Mouse (Mus musculus) CH12.LX (cell line): ENCODE results near the gene Vps37c. TPM values are rescaled to one million over a fixed set of nuclear protein-coding genes. Genes with fewer than 3 reads are reported as not detected.

Experiments
- DNase-seq: peaks from one replicate; pipeline ENCODE4 v3.0.0-alpha.2; 2013; ENCODE audit errors: extremely low read depth
- H3K27ac ChIP-seq: 2 replicates; pipeline ENCODE4 v1.5.1; 2012; ENCODE audit warnings: low read depth, mild to moderate bottlenecking, control low read depth, moderate library complexity; ENCODE audit not compliant: insufficient read depth
- H3K27me3 ChIP-seq: replicated peaks from 2 replicates; pipeline ENCODE3; 2012; ENCODE audit warnings: inconsistent platforms
- H3K36me3 ChIP-seq, 2 experiments: replicated peaks in 1 of 2; 2 replicates each; pipeline versions ENCODE3 to v1.6.1; 2012; ENCODE audit warnings: inconsistent platforms in 1 of 2, low read length in 1 of 2, mild to moderate bottlenecking in 1 of 2, mixed read lengths in 1 of 2, moderate library complexity in 1 of 2; ENCODE audit not compliant: control insufficient read depth in 1 of 2, insufficient read depth in 1 of 2
- H3K4me1 ChIP-seq, 2 experiments: 2 replicates each; pipeline ENCODE4 v1.6.1; 2012; ENCODE audit warnings: inconsistent platforms in 1 of 2, moderate library complexity in 1 of 2; ENCODE audit not compliant: insufficient read depth in 2 of 2, control insufficient read depth in 1 of 2
- H3K4me2 ChIP-seq: 2 replicates; pipeline ENCODE4 v1.6.1; 2012; ENCODE audit warnings: low read depth, mild to moderate bottlenecking, control low read depth; ENCODE audit not compliant: poor library complexity, insufficient read depth, severe bottlenecking
- H3K4me3 ChIP-seq, 3 experiments: fragments of 150-350 bp in 1 of 3; sonication (generic) in 1 of 3; replicated peaks in 1 of 3; 2 replicates each; pipeline versions ENCODE3 to v1.5.1; 2011 to 2012; ENCODE audit warnings: low read depth in 2 of 3, low read length in 2 of 3, mild to moderate bottlenecking in 2 of 3, moderate library complexity in 2 of 3, control low read depth in 1 of 3, improper control_type of control experiment in 1 of 3, inconsistent platforms in 1 of 3, mixed read lengths in 1 of 3; ENCODE audit not compliant: poor library complexity in 1 of 3
- H3K79me2 ChIP-seq: replicated peaks from 2 replicates; pipeline ENCODE4 v1.6.1; 2012; ENCODE audit warnings: mild to moderate bottlenecking, moderate library complexity; ENCODE audit not compliant: control insufficient read depth, poor library complexity, insufficient read depth, severe bottlenecking; ENCODE audit errors: extremely low read depth
- H3K9ac ChIP-seq: 2 replicates; pipeline ENCODE4 v1.6.1; 2012; ENCODE audit warnings: low read depth, mild to moderate bottlenecking, control low read depth, moderate library complexity; ENCODE audit not compliant: insufficient read depth
- H3K9me3 ChIP-seq: replicated peaks from 2 replicates; pipeline ENCODE3; 2012; ENCODE audit warnings: low read length, inconsistent platforms, mixed read lengths
- CHD1 ChIP-seq: IDR thresholded peaks from 2 replicates; pipeline ENCODE4 v1.6.1; 2012; ENCODE audit warnings: low read depth, low read length, improper control_type of control experiment, inconsistent platforms
- CHD2 ChIP-seq: IDR thresholded peaks from 2 replicates; pipeline ENCODE4 v1.6.1; 2011; ENCODE audit warnings: low read length, improper control_type of control experiment
- CTCF ChIP-seq, 2 experiments: IDR thresholded peaks in 1 of 2; conservative IDR thresholded peaks in 1 of 2; 2 replicates each; pipeline ENCODE4 v1.5.1; 2011 to 2012; ENCODE audit warnings: low read depth in 2 of 2, low read length in 2 of 2, improper control_type of control experiment in 1 of 2, inconsistent platforms in 1 of 2, mild to moderate bottlenecking in 1 of 2, moderate library complexity in 1 of 2
- ELF1 ChIP-seq: IDR thresholded peaks from 2 replicates; pipeline ENCODE4 v1.6.1; 2014; ENCODE audit warnings: low read depth, mild to moderate bottlenecking, inconsistent platforms, low read length, improper control_type of control experiment
- EP300 ChIP-seq: IDR thresholded peaks from 2 replicates; pipeline ENCODE4 v1.6.1; 2011; ENCODE audit warnings: low read length, improper control_type of control experiment
- ETS1 ChIP-seq: conservative IDR thresholded peaks from 2 replicates; pipeline ENCODE4 v1.6.1; 2012; ENCODE audit warnings: low read depth, mild to moderate bottlenecking, inconsistent platforms, low read length, improper control_type of control experiment, moderate library complexity
- HCFC1 ChIP-seq: IDR thresholded peaks from 2 replicates; pipeline ENCODE4 v1.6.1; 2012; ENCODE audit warnings: low read depth, mild to moderate bottlenecking, inconsistent platforms, low read length, improper control_type of control experiment
- IRF4 ChIP-seq: IDR thresholded peaks from 2 replicates; pipeline ENCODE4 v1.6.1; 2014; ENCODE audit warnings: low read depth, mild to moderate bottlenecking, inconsistent platforms, low read length, improper control_type of control experiment
- JUND ChIP-seq: conservative IDR thresholded peaks from 2 replicates; pipeline ENCODE4 v1.6.1; 2011; ENCODE audit warnings: low read depth, low read length, improper control_type of control experiment
- KAT2A ChIP-seq: IDR thresholded peaks from 2 replicates; pipeline ENCODE4 v1.6.1; 2012; ENCODE audit warnings: low read length, improper control_type of control experiment, inconsistent platforms; ENCODE audit not compliant: insufficient replicate concordance
- MAFK ChIP-seq: IDR thresholded peaks from 2 replicates; pipeline ENCODE4 v1.6.1; 2011; ENCODE audit warnings: low read length, improper control_type of control experiment; ENCODE audit not compliant: insufficient replicate concordance
- MEF2A ChIP-seq: IDR thresholded peaks from 2 replicates; pipeline ENCODE4 v1.6.1; 2014; ENCODE audit warnings: low read depth, mild to moderate bottlenecking, inconsistent platforms, low read length, improper control_type of control experiment, borderline replicate concordance
- MXI1 ChIP-seq: IDR thresholded peaks from 2 replicates; pipeline ENCODE4 v1.6.1; 2011; ENCODE audit warnings: mild to moderate bottlenecking, low read depth, low read length, improper control_type of control experiment
- NELFE ChIP-seq: IDR thresholded peaks from 2 replicates; pipeline ENCODE4 v1.6.1; 2011; ENCODE audit warnings: low read depth, low read length, improper control_type of control experiment
- NRF1 ChIP-seq: IDR thresholded peaks from 2 replicates; pipeline ENCODE4 v1.6.1; 2014; ENCODE audit warnings: low read depth, mild to moderate bottlenecking, inconsistent platforms, low read length, improper control_type of control experiment, moderate library complexity
- POLR2A ChIP-seq: IDR thresholded peaks from 2 replicates; pipeline ENCODE4 v1.6.1; 2011; ENCODE audit warnings: low read depth, mild to moderate bottlenecking, improper control_type of control experiment, low read length
- POLR2AphosphoS2 ChIP-seq: IDR thresholded peaks from 2 replicates; pipeline ENCODE4 v1.6.1; 2011; ENCODE audit warnings: low read depth, low read length, improper control_type of control experiment
- RCOR1 ChIP-seq: conservative IDR thresholded peaks from 2 replicates; pipeline ENCODE4 v1.6.1; 2012; ENCODE audit warnings: low read depth, mild to moderate bottlenecking, inconsistent platforms, low read length, improper control_type of control experiment
- TBP ChIP-seq: conservative IDR thresholded peaks from 2 replicates; pipeline ENCODE4 v1.6.1; 2011; ENCODE audit warnings: low read depth, low read length, improper control_type of control experiment
- UBTF ChIP-seq: IDR thresholded peaks from 2 replicates; pipeline ENCODE4 v1.6.1; 2012; ENCODE audit warnings: low read depth, mild to moderate bottlenecking, inconsistent platforms, low read length, improper control_type of control experiment, moderate library complexity
- USF1 ChIP-seq: IDR thresholded peaks from 2 replicates; pipeline ENCODE4 v1.6.1; 2014; ENCODE audit warnings: low read depth, mild to moderate bottlenecking, inconsistent platforms, low read length, improper control_type of control experiment
- USF2 ChIP-seq: conservative IDR thresholded peaks from 2 replicates; pipeline ENCODE4 v1.6.1; 2011; ENCODE audit warnings: low read depth, low read length, improper control_type of control experiment
- ZC3H11A ChIP-seq: IDR thresholded peaks from 2 replicates; pipeline ENCODE4 v1.6.1; 2012; ENCODE audit warnings: low read depth, mild to moderate bottlenecking, inconsistent platforms, low read length, improper control_type of control experiment
- ZMIZ1 ChIP-seq: IDR thresholded peaks from 2 replicates; pipeline ENCODE4 v1.6.1; 2012; ENCODE audit warnings: low read depth, mild to moderate bottlenecking, inconsistent platforms, low read length, improper control_type of control experiment
- ZNF384 ChIP-seq: IDR thresholded peaks from 2 replicates; pipeline ENCODE4 v1.6.1; 2012; ENCODE audit warnings: low read depth, low read length, improper control_type of control experiment, inconsistent platforms
- dilution Hi-C: fragments of 300-500 bp; cut with MboI; formaldehyde crosslinking; loops from 2 replicates; pipeline ENCODE4 v1.14.3; 2020; ENCODE audit warnings: low sequenced_read_pairs; ENCODE audit not compliant: extremely low pct_unique_long_range_greater_than_20kb, extremely low pct_ligation_motif_present
- in situ Hi-C: fragments of 300-500 bp; cut with MboI; formaldehyde crosslinking; loops from 3 replicates; pipeline ENCODE4 v1.14.3; 2019; ENCODE audit warnings: low sequenced_read_pairs, low pct_ligation_motif_present, low pct_unique_long_range_greater_than_20kb, mixed read lengths
- polyA plus RNA-seq: library from polyadenylated mRNA; unstranded; fragments of >175 nt; gene quantifications from 2 replicates; pipeline ENCODE4 v1.2.1, GENCODE M21; 2012; ENCODE audit warnings: low read depth; ENCODE audit not compliant: insufficient read length
- total RNA-seq, 2 experiments: library from RNA; depleted of rRNA; stranded (reverse); fragments of 300-350 nt in 1 of 2; fragments of >200 nt in 1 of 2; gene quantifications; 2 replicates each; pipeline ENCODE4 v1.2.3; 2012 to 2014

Gene Vps37c
- total and polyA plus RNA-seq, 3 experiments = 6.2 to 13.0 (median 9.5) TPM

GRCm38 (mm10) chr19:10701013-10701726 is 12.6 kb downstream of the Vps37c start:
- no peak overlapping the region for H3K4me2 ChIP-seq
- no peaks in the 10 kb centered on the region for H3K27me3 ChIP-seq
- H3K79me2 ChIP-seq = peaks cover 31% of the 10 kb centered on the region
- in situ Hi-C loops = no loop called here
- no peak overlapping the region for H3K4me3 ChIP-seq
- DNase-seq = no peak
- H3K4me1 ChIP-seq = peaks cover 0 to 64% of the 10 kb centered on the region in 2 experiments; a peak in 3 of 4 replicates
- dilution Hi-C loops = no loop called here
- H3K36me3 ChIP-seq = peaks cover 4 to 52% of the 10 kb centered on the region in 2 experiments
- no peaks in the 10 kb centered on the region for H3K9me3 ChIP-seq
- TF ChIP-seq IRF4 (no peak), ELF1 (no peak), USF2 (no peak), TBP (no peak)
- no peak overlapping the region for H3K9ac ChIP-seq
- no peak overlapping the region for H3K27ac ChIP-seq

GRCm38 (mm10) chr19:10702125-10702524 is 13.6 kb downstream of the Vps37c start:
- no peak for TF ChIP-seq CHD2
- TF ChIP-seq CTCF (conservative IDR thresholded peaks at IDR 0.05 in 1 of 2, IDR thresholded peaks at IDR 0.05 in 1 of 2; ENCODE audit: low read depth in 2 of 2, low read length in 2 of 2) = 0 out of 4 replicates have a peak, but pooled peaks of 1 of the 2 experiments have one; percentile 2
- peaks cover 0 to 60% of the 10 kb centered on the region in 2 experiments; a peak in 3 of 4 replicates for H3K4me1 ChIP-seq
- no peaks in the 10 kb centered on the region for H3K27me3 ChIP-seq
- H3K27ac ChIP-seq = no peak overlapping the region
- no peaks in the 10 kb centered on the region for H3K9me3 ChIP-seq
- H3K36me3 ChIP-seq = peaks cover 8 to 59% of the 10 kb centered on the region in 2 experiments
- H3K4me3 ChIP-seq = no peak overlapping the region
- no peak for DNase-seq
- no peak overlapping the region for H3K4me2 ChIP-seq
- in situ Hi-C loops (no loop called here), dilution Hi-C loops (no loop called here)
- no peak overlapping the region for H3K9ac ChIP-seq
- peaks cover 25% of the 10 kb centered on the region for H3K79me2 ChIP-seq

GRCm38 (mm10) chr19:10703470-10703869 is 14.9 kb downstream of the Vps37c start:
- TF ChIP-seq JUND = no peak
- TF ChIP-seq MXI1 = no peak
- no peak for TF ChIP-seq ETS1
- TF ChIP-seq MAFK = no peak
- TF ChIP-seq HCFC1 = no peak
- no peak for TF ChIP-seq USF1
- no peak for TF ChIP-seq CHD1
- no peak for TF ChIP-seq NRF1
- TF ChIP-seq ZNF384 = no peak
- TF ChIP-seq POLR2AphosphoS2 = no peak
- no peak for TF ChIP-seq ZMIZ1
- TF ChIP-seq ZC3H11A = no peak
- no peak for TF ChIP-seq POLR2A
- no peak for TF ChIP-seq NELFE
- TF ChIP-seq KAT2A = no peak
- no peak for TF ChIP-seq UBTF
- TF ChIP-seq EP300 = no peak
- no peak for TF ChIP-seq RCOR1
- no peak for TF ChIP-seq MEF2A
- peaks cover 0 to 50% of the 10 kb centered on the region in 2 experiments; a peak in 2 of 4 replicates for H3K4me1 ChIP-seq
- H3K9ac ChIP-seq = no peak overlapping the region
- in situ Hi-C loops = no loop called here
- DNase-seq = no peak
- peaks cover 16 to 70% of the 10 kb centered on the region in 2 experiments for H3K36me3 ChIP-seq
- dilution Hi-C loops = no loop called here
- no peak overlapping the region for H3K27ac ChIP-seq
- no peaks in the 10 kb centered on the region for H3K9me3 ChIP-seq
- no peak overlapping the region for H3K4me2 ChIP-seq
- H3K79me2 ChIP-seq = peaks cover 16% of the 10 kb centered on the region
- no peak overlapping the region for H3K4me3 ChIP-seq
- no peaks in the 10 kb centered on the region for H3K27me3 ChIP-seq
